Mouse (Mus musculus) hindbrain, embryonic 10.5 days (tissue): ENCODE data around the gene Hacd2. TPM values are rescaled to one million over a fixed set of nuclear protein-coding genes. Genes with fewer than 3 reads are reported as not detected.
A peak's percentile ranks its signal among the peaks of the same experiment; 100 is the strongest.

Experiments
- DNase-seq: peaks from one replicate; pipeline ENCODE4 v3.0.0-alpha.2; 2017; ENCODE audit warnings: low spot score
- H3K27ac ChIP-seq: fragments of 300-500 bp; sonication (generic); 2 replicates; pipeline ENCODE4 v1.5.1; 2016; ENCODE audit warnings: mild to moderate bottlenecking, moderate library complexity
- H3K27me3 ChIP-seq: fragments of 300-500 bp; sonication (generic); 2 replicates; pipeline ENCODE4 v1.6.1; 2016; ENCODE audit warnings: mild to moderate bottlenecking; ENCODE audit not compliant: poor library complexity, insufficient read depth, severe bottlenecking
- H3K36me3 ChIP-seq: fragments of 300-500 bp; sonication (generic); 2 replicates; pipeline ENCODE4 v1.6.1; 2016; ENCODE audit warnings: mild to moderate bottlenecking, moderate library complexity
- H3K4me1 ChIP-seq: fragments of 300-500 bp; sonication (generic); replicated peaks from 2 replicates; pipeline ENCODE4 v1.6.1; 2016; ENCODE audit warnings: mild to moderate bottlenecking
- H3K4me3 ChIP-seq: fragments of 300-500 bp; sonication (generic); 2 replicates; pipeline ENCODE4 v1.5.1; 2016; ENCODE audit warnings: mild to moderate bottlenecking, moderate library complexity
- H3K9me3 ChIP-seq: fragments of 300-500 bp; sonication (generic); 2 replicates; pipeline ENCODE4 v1.6.1; 2016; ENCODE audit warnings: mild to moderate bottlenecking, moderate library complexity
- WGBS: fragments of 180-500 bp; shearing (Covaris S2); methylation state at CpG from one replicate; pipeline ENCODE4 v1.1.7; 2016; 5-methylcytosine and 5-hydroxymethylcytosine counted together
- polyA plus RNA-seq: library from polyadenylated mRNA; unstranded; fragments of >200 nt; fragmentation: Nextera tagmentation; extraction: Ambion mirVana; gene quantifications from 2 replicates; pipeline ENCODE4 v1.2.1, GENCODE M21; 2016

Gene Hacd2
- polyA plus RNA-seq, 1 experiment from 2014 or later: 72.5 TPM

- H3K4me1 ChIP-seq: 0 out of 2 replicates have a peak, but pooled peaks cover 5% of the 10 kb centered on the region
- 92% methylated on average over 3 of the region's 3 CpGs for WGBS
- no peak overlapping the region for H3K27ac ChIP-seq
- no peaks in the 10 kb centered on the region for H3K9me3 ChIP-seq
- H3K36me3 ChIP-seq: 0 out of 2 replicates have a peak, but pooled peaks cover 3% of the 10 kb centered on the region
- H3K4me3 ChIP-seq: no peak overlapping the region
- no peaks in the 10 kb centered on the region for H3K27me3 ChIP-seq
- no peak for DNase-seq
These were observed 45.4 kb downstream of the Hacd2 start for GRCm38 (mm10) chr16:35067631-35068030.

DNA sequence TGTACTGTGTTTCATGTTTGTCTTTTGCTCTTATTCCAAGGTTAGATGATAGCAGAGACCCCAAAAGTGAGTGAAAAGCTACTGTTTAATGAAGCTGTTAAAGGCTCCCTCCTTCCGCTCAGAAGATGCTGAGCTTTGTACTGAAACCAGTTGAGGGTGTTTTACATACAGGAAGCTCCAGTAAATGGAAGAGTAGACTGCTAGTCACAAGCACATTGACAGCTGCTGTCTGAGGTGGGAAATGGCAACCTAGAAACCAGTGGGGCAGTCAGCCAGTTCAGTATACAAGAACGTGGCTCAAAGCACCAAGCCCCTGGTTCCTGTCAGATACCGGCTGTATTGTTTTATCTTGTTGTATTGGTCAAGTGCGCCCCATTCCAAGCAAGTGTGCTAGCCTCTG is 46.7 kb downstream of the Hacd2 start:
- Histone ChIP-seq H3K4me3 (no peak overlapping the region), H3K36me3 (no peaks in the 10 kb centered on the region), H3K9me3 (no peaks in the 10 kb centered on the region), H3K4me1 (0 out of 2 replicates have a peak, but pooled peaks cover 5% of the 10 kb centered on the region), H3K27me3 (no peaks in the 10 kb centered on the region), H3K27ac (no peak overlapping the region)
- 90% methylated on average over 4 of the region's 4 CpGs for WGBS
- no peak for DNase-seq

GRCm38 (mm10) chr16:35074436-35074835 is 52.2 kb downstream of the Hacd2 start:
- no peaks in the 10 kb centered on the region for H3K9me3 ChIP-seq
- no peak for DNase-seq
- H3K4me3 ChIP-seq: no peak overlapping the region
- H3K27ac ChIP-seq: no peak overlapping the region
- no peaks in the 10 kb centered on the region for H3K27me3 ChIP-seq
- no peaks in the 10 kb centered on the region for H3K4me1 ChIP-seq
- H3K36me3 ChIP-seq: peaks cover 34% of the 10 kb centered on the region

GRCm38 (mm10) chr16:35075643-35076042 is 53.4 kb downstream of the Hacd2 start:
- H3K36me3 ChIP-seq: peaks cover 38% of the 10 kb centered on the region
- H3K4me1 ChIP-seq: no peaks in the 10 kb centered on the region
- DNase-seq: no peak
- H3K27ac ChIP-seq: no peak overlapping the region
- no peak overlapping the region for H3K4me3 ChIP-seq
- H3K9me3 ChIP-seq: no peaks in the 10 kb centered on the region
- 92% methylated on average over 3 of the region's 3 CpGs for WGBS
- H3K27me3 ChIP-seq: no peaks in the 10 kb centered on the region

DNA sequence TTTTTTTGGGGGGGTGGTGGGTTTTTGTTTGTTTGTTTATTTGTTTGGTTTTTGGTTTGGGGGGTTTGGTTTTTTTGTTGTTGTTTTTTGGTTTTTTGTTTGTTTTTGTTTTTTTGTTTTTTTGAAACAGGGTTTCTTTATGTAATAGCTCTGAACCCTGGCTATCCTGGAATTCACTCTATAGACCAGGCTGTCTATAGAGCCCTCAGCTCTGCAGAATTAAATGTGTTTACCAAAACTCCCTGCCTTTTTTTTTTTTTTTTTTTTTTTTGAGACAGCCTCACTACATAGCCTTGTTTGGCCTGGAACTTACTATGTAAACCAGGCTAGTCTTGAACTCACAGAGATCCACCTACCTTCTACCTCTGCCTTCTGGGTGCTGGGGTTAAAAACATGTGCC is 71.3 kb downstream of the Hacd2 start:
- H3K36me3 ChIP-seq: peaks cover 17% of the 10 kb centered on the region
- no peak for DNase-seq
- H3K4me3 ChIP-seq: no peak overlapping the region
- H3K9me3 ChIP-seq: no peaks in the 10 kb centered on the region
- no peak overlapping the region for H3K27ac ChIP-seq
- H3K4me1 ChIP-seq: no peaks in the 10 kb centered on the region
- no peaks in the 10 kb centered on the region for H3K27me3 ChIP-seq

DNA sequence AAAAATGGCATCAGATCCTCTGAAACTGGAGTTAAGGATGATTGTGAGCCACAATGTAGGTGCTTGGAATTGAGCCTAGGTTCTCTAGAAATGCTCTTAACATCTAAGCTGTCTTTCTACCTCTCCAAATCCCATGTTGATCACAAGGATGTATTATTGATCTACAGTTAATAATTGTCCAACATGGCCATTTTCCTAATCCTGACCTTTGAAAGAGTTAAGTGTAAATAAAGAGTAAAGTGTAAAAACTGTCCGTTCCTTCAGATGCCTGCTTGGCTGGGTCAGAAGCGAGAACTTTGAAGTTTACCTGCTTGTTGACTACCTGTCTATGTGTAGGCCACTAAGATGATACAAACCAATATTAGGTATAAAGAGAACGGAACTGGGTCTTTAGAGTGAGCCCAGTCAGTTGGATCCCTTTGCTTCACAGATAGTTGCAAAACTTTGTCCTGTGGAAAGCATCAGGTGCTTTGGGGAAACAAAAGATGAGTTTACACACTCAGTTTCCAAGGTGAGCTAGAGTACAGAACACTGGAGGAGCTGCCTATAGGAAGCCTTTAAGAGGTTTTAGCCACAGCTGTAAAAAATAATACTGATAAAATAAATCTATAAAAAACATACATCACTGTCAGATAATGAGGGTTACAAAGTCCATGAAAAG is 75.8 kb downstream of the Hacd2 start:
- Histone ChIP-seq H3K27ac (no peak overlapping the region), H3K4me3 (no peak overlapping the region), H3K27me3 (no peaks in the 10 kb centered on the region), H3K36me3 (peaks cover 34% of the 10 kb centered on the region), H3K4me1 (no peaks in the 10 kb centered on the region), H3K9me3 (no peaks in the 10 kb centered on the region)
- DNase-seq: no peak
- 96% methylated on average over 3 of the region's 3 CpGs for WGBS

GRCm38 (mm10) chr16:35101751-35102420 is 79.7 kb downstream of the Hacd2 start:
- peaks cover 53% of the 10 kb centered on the region for H3K36me3 ChIP-seq
- WGBS: 86% methylated on average over 12 of the region's 12 CpGs
- no peaks in the 10 kb centered on the region for H3K4me1 ChIP-seq
- no peak overlapping the region for H3K27ac ChIP-seq
- H3K9me3 ChIP-seq: no peaks in the 10 kb centered on the region
- no peak overlapping the region for H3K4me3 ChIP-seq
- no peaks in the 10 kb centered on the region for H3K27me3 ChIP-seq
- no peak for DNase-seq

- no peaks in the 10 kb centered on the region for H3K27me3 ChIP-seq
- no peak for DNase-seq
- H3K4me1 ChIP-seq: no peaks in the 10 kb centered on the region
- H3K36me3 ChIP-seq: peaks cover 59% of the 10 kb centered on the region
- H3K27ac ChIP-seq: no peak overlapping the region
- WGBS: 78% methylated on average over 7 of the region's 7 CpGs
- H3K4me3 ChIP-seq: no peak overlapping the region
- no peaks in the 10 kb centered on the region for H3K9me3 ChIP-seq
These were observed 80.8 kb downstream of the Hacd2 start for GRCm38 (mm10) chr16:35102866-35103620.

DNA sequence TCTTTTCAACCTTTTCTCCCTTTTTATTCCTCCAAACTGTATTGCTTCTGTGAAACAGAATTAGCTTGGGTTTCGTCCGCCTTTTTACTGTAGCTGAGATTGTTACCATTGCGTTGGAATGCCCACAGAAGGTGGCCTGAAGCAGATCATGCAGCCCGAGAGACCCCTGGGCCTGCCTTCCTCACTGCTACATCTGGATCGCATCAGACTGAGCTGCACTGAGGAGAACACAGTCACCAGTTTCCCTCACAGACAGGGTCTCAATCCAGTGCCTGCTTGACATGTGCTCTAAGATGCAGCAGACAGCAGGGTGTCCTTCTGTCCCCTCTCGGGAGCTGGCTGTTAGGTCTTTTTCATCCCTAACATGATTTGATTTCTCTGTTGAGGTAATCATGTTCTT is 85.8 kb downstream of the Hacd2 start:
- no peak overlapping the region for H3K27ac ChIP-seq
- H3K4me1 ChIP-seq: peaks cover 17% of the 10 kb centered on the region
- 65% methylated on average over 6 of the region's 6 CpGs for WGBS
- H3K9me3 ChIP-seq: no peaks in the 10 kb centered on the region
- no peaks in the 10 kb centered on the region for H3K27me3 ChIP-seq
- no peak overlapping the region for H3K4me3 ChIP-seq
- H3K36me3 ChIP-seq: peaks cover 34% of the 10 kb centered on the region
- peak; percentile 18 for DNase-seq

GRCm38 (mm10) chr16:35109156-35109555 is 86.9 kb downstream of the Hacd2 start:
- H3K27me3 ChIP-seq: no peaks in the 10 kb centered on the region
- DNase-seq: no peak
- H3K4me1 ChIP-seq: peaks cover 17% of the 10 kb centered on the region
- 59% methylated on average over 8 of the region's 8 CpGs for WGBS
- H3K9me3 ChIP-seq: no peaks in the 10 kb centered on the region
- peaks cover 25% of the 10 kb centered on the region for H3K36me3 ChIP-seq
- H3K27ac ChIP-seq: no peak overlapping the region
- H3K4me3 ChIP-seq: no peak overlapping the region

DNA sequence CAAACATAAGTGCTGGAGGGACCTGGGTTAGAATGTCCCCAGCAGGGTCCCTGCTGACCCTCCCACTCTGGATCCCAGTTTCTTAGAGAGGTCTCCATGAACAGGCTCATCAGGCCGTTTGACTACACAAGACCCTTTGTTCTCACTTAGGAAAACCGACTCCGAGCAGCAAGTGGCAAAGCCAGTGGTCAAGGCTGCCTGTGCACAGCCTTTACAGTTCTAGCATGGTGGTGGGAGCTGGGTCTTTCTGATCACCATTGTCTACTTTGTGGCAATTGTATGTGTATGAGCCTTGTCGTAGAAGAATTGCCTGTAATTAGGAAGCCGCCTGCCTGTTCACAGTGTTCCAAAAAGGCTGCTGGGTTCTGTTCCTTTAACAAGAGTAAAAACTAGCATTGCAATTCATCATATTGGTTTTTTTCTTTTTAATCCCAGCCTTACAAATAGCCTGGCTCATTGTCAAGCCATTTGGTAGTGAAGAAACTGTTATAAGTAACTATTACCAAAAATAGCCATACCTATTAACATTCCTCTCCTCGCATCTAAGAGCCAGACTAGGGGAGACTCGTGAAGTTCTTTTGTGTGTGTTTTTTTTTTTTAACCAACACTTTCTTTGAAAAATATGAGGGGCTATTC is 87.5 kb downstream of the Hacd2 start:
- 0 out of 2 replicates have a peak overlapping the region, but pooled peaks have one; percentile 41 for H3K27ac ChIP-seq
- no peak overlapping the region for H3K4me3 ChIP-seq
- peak; percentile 37 for DNase-seq
- WGBS: 42% methylated on average over 7 of the region's 7 CpGs
- peaks cover 19% of the 10 kb centered on the region for H3K36me3 ChIP-seq
- H3K4me1 ChIP-seq: peaks cover 17% of the 10 kb centered on the region
- H3K9me3 ChIP-seq: no peaks in the 10 kb centered on the region
- no peaks in the 10 kb centered on the region for H3K27me3 ChIP-seq

- Histone ChIP-seq H3K36me3 (peaks cover 16% of the 10 kb centered on the region), H3K9me3 (no peaks in the 10 kb centered on the region), H3K27me3 (no peaks in the 10 kb centered on the region), H3K4me1 (peaks cover 17% of the 10 kb centered on the region), H3K27ac (peak overlapping the region; percentile 60), H3K4me3 (no peak overlapping the region)
- WGBS: 26% methylated on average over 10 of the region's 10 CpGs
- DNase-seq: peak; percentile 92
These were observed 88.3 kb downstream of the Hacd2 start for GRCm38 (mm10) chr16:35110410-35111142.
